Mouse (Mus musculus): ENCODE data around the gene Smim4.
A peak's percentile ranks its signal among the peaks of the same experiment; 100 is the strongest.

Gene Smim4

GRCm38 (mm10) chr14:31138219-31138896, 9.6 kb upstream of the Smim4 start:
- peak in 1 of 2 experiments; percentile 47 for DNase-seq

DNA sequence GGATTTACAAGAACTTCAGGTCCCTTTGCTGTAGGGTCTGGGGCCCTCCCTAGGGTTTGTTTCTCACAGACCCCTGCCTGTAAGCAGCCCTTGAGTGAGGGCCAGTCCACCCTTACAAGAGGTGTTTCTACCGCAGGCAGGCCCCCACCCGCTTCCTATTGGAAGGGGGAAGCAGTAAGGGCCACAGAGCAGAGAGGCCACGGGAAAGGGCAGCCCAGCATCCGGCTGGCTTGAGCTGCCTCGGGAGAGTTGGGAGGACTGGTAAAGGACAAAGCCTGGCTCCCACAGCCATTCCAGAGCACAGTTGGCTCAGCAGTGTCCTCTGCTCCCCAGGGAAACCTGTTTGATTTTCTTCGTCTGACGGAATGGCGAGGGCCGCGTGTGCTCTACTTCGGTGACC, 9.0 kb upstream of the Smim4 start:
- peak; percentile 62 to 71 for DNase-seq

GRCm38 (mm10) chr14:31137281-31137595, 8.5 kb upstream of the Smim4 start:
- peak in 1 of 2 experiments; percentile 40 for DNase-seq

GRCm38 (mm10) chr14:31136411-31137280, 7.9 kb upstream of the Smim4 start:
- DNase-seq: no peak

GRCm38 (mm10) chr14:31135495-31136410, 7.0 kb upstream of the Smim4 start:
- DNase-seq: no peak

DNA sequence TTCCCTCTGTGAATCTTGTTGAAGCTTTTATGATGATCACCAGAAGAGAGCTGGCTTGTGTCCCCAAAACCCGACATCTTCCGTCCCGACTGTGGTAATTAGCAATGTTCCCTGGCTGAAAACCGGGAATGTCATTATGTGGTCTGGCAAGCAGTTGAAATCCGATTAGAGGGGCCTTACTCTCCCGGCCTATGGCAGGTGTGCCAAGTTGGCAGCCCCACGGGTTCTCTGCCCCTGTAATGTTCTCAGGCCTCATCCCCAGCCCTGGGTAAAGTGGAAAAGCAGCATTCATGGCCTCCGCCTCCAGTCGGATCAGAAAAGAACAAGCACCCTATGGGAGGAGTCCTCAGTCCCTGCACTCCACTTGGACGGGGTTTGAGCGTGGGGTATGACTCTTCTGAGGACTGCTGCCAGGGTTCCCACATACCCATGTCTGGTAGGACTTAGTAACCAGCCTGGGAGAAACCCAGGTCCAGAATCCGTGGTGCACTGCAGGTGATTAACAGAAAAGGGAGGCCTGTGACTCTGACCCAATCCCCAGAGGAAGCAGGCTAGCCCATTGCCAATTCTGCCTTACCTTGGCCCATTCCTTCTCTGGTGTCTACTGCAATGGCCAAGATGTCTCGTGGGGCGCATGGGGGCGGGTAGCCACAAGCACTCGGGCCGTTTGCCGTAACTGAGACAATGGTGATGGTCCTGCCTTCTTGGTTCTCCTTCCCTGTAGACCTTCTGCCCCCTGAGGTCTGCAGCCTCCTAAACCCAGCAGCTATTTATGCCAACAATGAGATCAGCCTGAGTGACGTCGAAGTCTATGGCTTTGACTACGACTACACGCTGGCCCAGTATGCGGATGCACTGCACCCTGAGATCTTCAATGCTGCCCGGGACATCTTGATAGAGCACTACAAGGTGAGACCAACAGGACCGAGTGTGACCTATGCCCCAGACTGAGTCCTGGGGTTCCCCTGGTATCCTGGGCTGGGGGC, 5.6 kb upstream of the Smim4 start:
- peak in 1 of 2 experiments; percentile 31 for DNase-seq

- peak in 1 of 2 experiments; percentile 43 for DNase-seq
Measured at GRCm38 (mm10) chr14:31133023-31133665, 4.4 kb upstream of the Smim4 start.

DNA sequence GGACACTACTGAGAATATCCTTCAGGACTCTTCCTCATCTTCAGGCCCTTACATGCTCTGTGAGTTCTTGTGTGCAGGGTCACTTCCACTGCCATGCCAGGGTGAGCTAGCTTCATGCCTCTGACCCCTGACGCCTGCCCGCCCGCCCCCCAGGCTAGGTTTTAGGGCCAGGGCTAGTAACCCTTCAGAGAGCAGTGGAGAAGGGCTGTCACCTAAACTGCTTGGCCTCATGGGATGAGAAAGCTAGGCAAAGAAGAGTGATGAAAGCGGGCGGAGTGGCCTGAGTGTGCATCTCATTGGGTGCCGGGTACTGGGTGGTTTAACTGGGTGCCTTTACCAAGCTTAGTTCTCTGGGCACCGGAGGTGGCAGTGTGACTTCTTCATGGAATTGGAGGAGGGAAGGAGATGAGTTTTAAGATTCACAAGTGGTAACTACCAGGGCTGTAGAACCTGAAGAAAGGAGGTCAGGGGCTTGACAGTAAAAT, 3.8 kb upstream of the Smim4 start:
- no peak for DNase-seq

DNA sequence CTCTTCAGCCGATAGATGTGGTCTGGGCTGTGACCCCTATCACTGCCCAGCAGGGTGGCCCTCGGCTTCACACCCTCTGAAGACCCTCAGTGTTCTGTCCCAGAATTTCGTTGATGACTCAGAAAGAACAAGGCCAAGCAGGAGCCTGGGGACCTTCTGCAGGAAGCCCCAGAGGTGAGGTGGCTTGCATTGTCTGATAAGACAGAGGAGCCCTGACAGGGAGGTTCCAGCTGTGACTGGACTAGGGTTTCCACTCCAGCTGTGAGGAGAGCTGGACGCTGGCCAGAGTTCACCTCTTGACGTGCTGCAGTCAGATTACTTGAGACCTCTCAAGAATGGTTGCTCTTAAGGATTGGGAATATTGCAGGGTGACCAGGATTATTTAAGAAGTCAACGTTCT, 3.3 kb upstream of the Smim4 start:
- DNase-seq: peak; percentile 63 to 69

DNA sequence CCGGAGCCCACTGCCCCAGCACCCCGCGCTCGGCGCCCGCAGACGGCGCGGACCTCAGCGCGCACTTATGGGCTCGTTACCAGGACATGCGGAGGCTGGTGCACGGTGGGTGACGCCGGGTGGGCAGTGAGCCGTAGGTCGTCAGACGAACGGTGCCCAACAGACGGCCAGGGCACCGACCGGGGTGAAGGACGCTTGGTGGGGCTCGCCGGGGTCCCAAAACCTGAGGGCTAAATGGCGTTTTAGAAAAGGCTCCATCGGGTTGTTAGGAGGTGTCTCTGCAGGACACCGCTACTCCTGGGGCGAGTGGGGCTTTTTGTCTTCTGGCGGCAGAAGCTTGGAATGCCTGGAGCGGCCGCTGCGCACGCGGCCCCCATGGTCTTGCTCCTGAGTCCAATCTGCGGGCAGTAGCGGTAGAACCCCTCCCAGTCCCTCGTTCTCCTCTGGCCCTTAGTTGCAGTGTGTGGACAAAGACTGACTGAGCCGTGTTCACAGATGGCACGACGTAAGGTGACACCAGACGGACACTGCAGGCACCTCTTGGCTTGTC, 2.6 kb upstream of the Smim4 start:
- peak; percentile 56 to 72 for DNase-seq

GRCm38 (mm10) chr14:31130236-31131220, 1.8 kb upstream of the Smim4 start, which contains the start of gene Nt5dc2:
Gene Nt5dc2 (plus strand): TSS chr14:31131053.
- peak; percentile 95 to 97 for DNase-seq

DNA sequence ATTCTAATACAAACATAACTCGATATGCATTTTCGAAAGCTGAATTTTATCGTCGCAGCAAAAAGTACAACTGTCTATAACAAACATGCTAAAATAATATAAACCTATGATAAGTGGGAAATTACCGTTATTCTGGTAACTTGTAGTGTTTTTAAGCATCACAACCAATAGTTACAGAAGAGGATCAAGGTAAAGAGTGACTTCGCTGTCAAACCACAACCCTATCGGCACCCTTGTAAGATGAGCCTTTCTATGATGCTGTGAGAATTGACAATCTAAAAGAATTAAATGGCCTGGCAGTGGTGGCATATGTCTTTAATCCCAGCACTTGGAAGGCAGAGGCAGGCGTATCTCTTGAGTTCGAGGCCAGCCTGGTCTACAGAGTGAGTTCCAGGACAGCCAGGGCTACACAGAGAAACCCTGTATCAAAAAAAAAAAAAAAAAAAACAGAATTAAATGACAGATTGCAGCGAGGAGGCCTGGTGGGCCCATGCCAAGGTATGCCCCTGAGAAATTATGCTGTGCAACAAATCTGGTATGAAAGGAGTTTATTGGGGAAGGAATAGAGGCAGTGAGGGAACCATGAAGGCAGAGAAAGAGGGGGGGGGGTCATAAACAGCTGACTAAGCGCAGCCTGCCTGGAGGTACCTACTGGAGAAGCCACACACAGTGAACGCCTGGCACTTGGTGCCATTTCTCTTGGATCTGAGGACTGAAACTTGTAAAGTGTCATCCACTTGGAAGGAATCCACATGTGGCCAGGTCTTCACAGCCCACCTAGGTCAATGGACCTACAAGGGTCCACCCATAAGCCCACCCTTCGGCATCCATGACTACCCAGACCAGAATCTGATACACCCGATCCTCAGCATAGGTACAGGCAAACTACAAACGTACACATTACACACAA, 825 bp upstream of the Smim4 start:
- no peak for DNase-seq

GRCm38 (mm10) chr14:31128101-31128825, 493 bp downstream of the Smim4 start:
- DNase-seq: peak; percentile 58 to 74

DNA sequence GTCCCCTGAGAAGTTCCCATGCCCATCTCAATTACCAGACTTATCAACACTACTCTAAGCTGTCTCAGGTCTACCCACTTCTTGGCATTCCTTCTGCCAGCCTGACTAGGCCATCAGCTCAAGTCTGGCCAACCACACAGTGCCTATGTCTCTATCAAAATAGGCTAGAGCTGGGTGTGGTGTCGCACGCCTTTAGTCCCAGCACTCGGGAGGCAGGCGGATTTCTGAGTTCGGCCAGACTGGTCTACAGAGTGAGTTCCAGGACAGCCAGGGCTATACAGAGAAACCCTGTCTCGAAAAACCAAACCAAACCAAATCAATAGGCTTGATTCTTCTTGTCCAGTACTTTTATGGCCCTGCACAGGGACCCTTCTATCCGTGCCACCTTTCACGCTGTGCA, 1.9 kb downstream of the Smim4 start:
- DNase-seq: no peak

DNA sequence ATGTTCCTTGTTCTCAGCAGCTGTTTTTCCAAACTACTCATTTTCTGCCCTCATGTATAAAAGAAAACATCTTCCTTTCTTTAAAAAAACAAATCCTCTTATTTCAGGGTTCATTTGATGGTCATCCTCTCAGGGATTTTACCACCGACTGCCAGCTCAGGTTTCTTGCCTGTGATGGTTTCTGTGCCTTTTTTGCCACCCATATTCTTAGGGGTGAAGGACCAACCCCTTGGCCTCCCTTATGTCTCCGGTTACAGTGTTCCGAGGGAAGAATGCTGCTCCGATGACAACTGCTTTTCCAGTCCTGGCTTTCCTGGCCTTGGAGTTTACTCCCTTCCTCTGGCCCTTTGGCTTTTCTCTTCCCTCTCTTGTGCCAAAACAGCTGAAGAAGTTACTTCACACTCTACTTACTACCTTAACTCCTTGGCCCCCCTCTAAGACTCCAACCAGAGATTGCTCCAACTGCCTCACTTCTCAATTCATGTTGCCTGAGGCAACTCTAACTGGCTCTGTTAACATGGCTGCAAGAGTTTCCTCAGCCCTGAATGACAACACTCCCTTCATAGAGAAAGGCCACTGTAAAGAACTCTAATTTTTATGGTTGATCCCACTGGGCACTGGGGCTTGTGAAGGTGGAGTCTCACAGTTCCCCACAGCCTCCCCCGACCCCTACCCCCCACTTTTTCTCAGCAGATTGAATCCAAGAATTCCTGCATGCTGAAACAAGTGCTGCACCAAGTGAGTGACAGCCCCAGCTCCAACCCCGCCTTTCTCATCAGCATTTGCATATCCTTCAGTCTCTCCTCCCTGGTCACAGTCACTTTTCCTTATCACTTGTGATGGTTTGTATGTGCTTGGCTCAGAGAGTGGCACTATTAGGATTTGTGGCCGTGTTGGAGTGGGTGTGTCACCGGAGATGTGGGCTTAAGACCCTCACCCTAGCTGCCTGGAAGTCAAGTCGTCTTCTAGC, 3.4 kb downstream of the Smim4 start:
- no peak for DNase-seq

DNA sequence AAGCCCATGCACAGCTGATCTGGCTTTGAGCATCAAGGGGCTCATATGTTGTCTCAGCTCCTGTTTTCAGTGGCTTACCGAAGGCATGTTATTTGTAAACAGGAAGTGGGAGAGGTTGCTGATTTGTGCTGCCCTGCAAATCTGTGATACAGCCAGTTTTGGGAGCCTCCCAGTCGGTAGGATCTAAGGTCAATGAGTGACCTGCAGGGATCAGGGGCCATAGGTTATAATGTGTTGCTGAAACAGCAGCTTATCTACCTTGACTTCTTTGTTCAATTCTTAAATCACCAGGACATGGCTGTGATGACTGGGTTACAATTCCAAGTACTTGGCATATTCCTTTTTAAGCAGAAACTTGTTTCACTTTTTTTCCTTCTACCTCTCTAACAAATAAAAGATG, 13.2 kb downstream of the Smim4 start:
- no peak for DNase-seq

All from kidney, postnatal 4 days (tissue).